Mouse (Mus musculus) urinary bladder, postnatal 36 days (tissue): Measurements from ENCODE around the gene Mllt11.

ENCODE experiments used
- DNase-seq, 2 experiments: peaks; one replicate each; pipeline ENCODE4 v3.0.0; 2022; ENCODE audit warnings: low spot score in 2 of 2, mixed read lengths in 1 of 2

Mllt11 gene

DNA sequence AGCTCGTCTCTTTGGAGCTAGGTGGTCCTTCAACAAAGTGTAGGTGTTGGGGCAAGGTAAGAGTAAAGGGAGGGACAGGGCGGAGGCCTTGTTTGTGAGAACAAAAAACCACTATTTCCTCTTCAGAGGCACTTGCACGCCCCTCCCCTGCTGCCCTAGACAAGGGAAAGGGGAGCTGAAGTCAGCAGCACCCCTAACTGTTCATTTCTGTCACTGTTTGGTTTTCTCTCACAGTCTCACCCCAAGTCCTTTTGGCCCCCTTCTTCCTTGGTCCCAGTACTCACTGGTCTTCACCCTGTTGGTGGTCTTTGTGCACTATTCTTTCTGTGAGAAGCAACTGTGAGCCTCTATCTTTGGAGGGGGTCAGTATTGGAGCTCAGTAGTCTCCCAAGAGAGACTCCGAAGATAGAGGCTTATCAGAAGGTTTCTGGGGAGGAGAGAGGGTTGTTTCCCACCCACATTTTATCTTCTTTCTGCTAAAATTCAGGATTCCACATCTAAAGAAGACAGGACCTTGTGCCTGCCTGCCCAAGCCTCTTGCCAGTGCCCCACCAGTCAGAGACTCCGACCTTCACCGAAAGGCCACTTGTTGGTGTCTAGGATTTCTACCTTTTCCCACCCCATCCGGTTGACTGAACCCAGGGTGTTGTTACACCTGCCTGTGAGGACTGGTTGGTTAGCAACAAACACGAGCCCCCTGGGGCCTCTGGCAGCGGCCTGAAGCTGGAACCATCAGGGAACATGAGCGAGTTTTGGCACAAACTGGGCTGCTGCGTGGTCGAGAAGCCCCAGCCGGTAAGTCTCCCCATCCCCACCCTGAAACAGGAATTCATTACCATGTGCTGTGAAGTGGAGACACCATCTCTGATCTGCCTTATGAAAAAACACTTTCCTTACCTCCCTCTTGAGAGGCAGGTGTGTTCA is at the start of gene Mllt11:
Gene Mllt11 (minus strand): TSS at position 874 of the 924 bp plus-strand sequence.
- no peak for DNase-seq

- peak; percentile 96 to 98 for DNase-seq
These were observed 49.5 kb upstream of the Mllt11 start, which contains the start of the genes Mindy1 and Prune1 for GRCm38 (mm10) chr3:95281216-95282126. Gene Mindy1 (plus strand): TSS chr3:95281345. Gene Prune1 (minus strand): TSS chr3:95282076.

- DNase-seq = no peak
These were observed 48.8 kb upstream of the Mllt11 start for GRCm38 (mm10) chr3:95280747-95281146.

DNA sequence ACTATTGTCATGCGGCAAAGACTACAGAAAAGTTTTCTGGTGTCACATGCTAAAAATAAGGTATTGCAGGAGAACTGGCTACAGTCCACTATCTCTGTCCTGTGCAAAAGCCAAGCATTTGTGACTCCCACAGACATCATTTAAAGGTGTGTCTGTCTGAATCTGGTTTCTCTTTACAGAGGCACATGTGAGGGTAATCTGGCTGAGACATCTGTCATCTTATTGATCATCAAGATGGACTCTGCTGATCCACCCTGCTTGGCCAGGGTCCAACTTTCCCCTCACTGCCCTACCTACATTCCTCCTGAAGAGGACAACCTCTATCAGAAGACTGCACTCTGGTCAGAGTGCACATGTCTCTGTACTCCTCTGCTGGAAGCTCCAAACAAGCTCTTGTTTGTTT is 45.2 kb upstream of the Mllt11 start:
- DNase-seq = no peak

DNA sequence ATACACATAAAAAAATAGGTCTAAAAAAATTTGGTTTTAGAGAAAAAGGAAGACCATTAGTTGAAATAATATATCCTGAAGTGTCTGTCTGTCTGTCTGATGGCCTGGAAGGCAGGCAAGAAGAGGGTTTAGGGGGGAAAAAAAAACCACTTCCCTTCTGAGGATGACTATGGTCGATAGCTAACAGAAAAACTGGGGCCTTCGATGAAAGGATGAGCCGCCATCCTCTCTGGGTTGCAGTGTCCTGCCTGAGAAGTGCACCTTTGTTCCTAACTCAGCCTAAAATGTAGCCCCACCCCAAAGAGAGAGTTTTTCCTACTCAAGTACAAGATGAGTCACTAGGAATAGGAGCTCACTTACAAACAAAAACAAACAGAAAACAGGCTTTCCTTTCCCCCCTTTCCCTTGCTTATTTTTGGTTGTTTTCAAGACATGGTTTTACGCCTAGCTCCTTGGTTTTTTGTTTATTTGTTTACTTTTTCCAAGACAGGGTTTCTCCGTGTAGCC is 44.5 kb upstream of the Mllt11 start:
- DNase-seq = no peak

- no peak for DNase-seq
These were observed 43.2 kb upstream of the Mllt11 start for GRCm38 (mm10) chr3:95275161-95275560.

DNA sequence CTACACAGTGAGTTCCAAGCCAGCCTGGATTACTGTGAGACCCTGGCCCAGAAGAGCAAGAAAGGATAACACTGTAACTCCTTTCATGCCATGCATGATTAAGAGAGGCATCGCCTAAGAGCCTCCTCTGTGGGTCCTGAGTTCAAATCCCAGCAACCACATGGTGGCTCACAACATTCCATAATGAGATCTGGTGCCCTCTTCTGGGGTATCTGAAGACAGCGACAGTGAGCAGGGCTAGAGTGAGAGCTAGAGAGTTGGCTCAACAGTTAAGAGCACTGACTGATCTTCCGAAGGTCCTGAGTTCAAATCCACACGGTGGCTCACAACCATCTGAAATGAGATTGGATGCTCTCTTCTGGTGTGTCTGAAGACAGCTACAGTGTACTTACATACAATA is 42.5 kb upstream of the Mllt11 start:
- no peak for DNase-seq

- DNase-seq = no peak
These were observed 41.5 kb upstream of the Mllt11 start for GRCm38 (mm10) chr3:95273471-95273870.

DNA sequence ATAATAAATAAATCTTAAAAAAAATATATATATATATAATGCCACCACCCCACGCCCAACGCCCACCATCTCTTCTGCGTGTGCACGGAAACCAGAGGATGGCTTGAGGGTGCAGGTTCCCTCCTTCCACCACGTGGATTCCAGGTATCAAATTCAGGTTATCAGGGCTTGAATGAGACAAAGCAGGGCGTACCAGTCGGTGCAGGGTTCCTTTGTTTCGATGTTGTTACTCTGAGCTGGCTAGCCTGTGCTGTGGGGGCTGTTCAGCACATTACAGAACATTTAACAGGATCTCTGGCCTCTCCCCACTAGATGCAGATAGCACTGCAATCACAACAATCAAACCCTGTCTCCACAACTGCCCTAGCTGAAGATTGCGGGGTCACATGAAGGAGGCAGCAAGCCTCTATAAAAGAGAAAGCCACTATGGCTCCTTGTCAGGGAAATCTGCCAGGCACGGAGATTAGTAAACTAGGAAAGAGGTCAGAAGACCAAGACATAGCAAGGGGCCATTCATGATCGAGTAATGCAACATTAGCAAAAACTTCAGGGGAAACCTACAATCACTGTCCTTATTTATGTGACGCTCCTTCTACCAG is 38.9 kb upstream of the Mllt11 start:
- peak in 1 of 2 experiments; percentile 51 for DNase-seq

DNA sequence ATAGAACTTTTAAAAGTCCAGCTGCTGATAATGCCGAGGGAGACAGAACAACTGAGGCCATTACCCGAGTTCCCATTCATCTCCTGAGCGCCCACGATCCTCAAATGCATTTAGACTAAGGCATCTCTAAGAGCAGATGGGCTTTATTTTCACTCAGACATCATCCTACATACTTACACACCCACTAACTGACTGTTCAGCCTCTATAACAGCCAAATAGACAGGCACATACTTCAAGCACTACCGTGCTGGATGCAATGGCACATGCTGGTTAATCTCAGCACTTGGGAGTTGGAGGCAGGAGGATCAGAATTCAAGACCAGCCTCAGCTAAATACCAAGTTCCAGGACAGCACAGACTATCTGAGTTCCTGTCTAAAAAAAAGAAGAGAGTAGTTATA is 37.8 kb upstream of the Mllt11 start:
- DNase-seq = no peak

DNA sequence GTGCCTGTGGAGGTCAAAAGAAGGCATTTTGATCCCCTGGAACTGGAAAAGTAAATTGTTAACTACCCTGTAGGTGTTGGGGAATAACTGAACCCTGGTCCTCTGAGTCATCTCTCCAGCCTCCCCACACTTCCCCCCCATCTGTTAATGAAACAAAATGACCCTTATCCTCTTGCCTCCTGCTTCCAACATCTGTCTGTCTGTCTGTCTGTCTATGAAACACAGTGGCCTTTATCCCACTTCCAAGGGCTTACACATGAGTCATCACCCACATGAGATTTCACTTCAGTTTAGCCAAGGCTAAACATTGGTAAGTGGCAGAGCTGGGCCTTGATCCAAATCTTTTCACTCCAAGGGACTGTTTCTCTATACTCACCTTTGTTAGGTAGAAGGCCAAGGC is 35.9 kb upstream of the Mllt11 start:
- no peak for DNase-seq

DNA sequence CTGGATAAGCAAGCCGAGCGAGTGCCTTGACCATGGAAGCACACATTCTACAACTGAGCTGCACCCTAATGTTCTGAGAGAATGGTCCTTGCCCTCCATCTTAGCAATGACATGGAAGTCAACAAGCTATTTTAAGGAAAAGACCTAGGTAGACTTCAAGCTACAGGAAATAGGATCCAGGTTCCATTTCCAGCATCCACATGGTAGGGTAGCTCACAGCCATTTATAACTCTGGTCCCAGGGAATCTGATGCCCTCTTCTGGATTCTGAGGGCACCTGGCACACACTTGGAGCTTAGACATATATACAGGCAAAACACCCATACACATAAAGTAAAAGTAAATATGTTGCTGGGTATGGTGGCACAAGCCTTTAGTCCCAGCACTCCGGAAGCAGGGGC is 34.1 kb upstream of the Mllt11 start:
- no peak for DNase-seq

DNA sequence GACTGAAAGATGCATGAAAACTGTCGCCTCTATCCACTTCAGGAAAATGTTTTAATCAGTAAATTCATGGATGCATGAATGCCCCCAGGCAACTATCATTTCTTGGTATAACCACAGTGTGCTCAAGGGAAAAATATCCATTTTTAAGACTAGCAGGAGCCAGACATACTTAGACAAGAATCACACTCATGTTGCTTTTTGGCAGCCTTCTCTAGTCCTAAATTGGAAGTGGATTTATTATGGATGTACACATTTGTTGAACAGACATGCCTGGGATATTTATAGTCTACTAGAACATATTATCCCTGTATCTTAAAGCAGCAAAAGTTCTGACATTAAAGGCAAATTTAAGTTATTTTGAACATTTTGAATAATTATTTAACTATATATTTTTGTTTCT is 32.8 kb upstream of the Mllt11 start:
- DNase-seq = no peak

DNA sequence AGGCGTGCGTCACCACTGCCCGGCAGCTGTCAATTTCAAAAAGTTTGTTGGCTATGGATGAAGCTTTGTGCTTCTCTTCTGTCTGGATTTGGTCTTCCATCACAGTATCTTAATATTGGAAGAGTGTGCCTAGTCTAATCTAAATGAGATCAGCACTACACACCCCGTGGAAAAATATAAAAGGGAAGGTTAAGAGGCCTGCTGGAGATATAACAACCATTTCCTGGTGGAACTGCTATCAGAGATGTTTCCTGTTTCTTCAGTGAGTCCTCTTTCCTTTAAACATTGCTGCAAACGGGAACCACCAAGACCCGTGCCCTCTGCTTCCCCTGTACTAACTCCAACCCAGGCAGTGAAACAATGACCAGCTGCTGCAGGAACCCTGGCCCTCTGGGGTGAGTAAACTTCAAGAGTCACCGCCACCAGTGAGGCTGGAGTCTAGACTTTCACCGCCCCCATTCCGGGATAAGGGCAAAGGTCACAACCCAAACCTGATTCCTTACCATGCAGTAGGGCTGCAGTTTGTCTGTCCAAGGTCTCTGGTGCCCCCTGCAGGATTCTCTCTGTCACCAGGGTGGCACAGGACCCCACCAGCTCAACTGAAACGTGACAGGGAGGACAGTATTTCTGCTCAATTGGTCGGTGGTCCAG is 31.2 kb upstream of the Mllt11 start:
- DNase-seq = peak in 1 of 2 experiments; percentile 70

DNA sequence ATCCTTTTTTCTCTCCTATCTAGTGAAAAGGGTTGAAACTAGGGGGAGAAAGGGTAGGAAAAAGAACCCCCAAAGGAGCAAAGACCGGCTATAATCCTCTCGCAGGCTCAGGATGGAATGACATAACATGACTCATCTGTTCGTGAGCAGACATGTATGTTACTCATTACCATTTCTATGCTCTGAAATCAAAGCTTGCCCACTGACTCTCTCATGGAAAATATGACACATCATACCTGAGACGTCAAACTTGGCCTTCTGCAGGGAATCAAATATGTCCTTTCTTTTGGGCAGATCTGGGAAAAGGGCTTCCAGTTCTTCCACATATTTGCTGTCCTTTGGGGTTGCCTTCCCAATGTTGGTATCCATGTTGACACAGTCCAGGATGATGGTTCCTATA is 30.0 kb upstream of the Mllt11 start:
- DNase-seq = no peak

- DNase-seq = no peak
These were observed 25.0 kb upstream of the Mllt11 start for GRCm38 (mm10) chr3:95256931-95257330.

DNA sequence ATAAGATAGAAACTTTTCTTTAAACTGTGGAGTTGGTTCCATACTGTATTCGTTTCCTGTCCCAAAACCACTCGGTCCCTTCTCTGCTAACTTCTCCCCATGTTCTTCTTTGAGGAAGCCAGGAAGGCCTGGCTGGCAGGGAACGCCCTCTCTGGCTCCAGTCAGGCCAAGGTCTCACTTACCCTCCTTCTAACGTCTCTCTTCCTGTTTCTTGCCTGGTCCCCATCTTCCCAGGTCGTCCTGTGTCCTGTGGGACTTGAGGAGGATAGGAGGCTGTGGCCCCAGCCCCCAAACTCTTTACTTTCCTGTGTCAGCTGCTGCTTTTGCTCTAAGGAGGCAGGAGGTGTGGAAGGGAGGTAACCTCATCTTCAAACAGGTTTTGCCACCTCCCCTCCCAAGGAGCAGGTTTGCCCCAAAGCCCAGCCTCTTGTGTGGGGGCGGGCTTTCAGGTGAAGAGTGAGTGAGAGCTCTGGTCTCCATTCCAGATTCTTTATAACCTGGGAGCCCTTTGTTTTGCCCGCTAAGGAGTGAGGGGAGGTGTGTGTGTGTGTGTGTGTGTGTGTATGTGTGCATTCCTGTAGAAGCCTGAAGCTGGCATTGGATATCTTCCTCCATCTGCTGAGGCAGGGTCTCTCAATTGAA is 18.9 kb upstream of the Mllt11 start, which contains the start of gene Bnipl:
Gene Bnipl (minus strand): TSS at position 411 of the 642 bp plus-strand sequence.
- DNase-seq = no peak

DNA sequence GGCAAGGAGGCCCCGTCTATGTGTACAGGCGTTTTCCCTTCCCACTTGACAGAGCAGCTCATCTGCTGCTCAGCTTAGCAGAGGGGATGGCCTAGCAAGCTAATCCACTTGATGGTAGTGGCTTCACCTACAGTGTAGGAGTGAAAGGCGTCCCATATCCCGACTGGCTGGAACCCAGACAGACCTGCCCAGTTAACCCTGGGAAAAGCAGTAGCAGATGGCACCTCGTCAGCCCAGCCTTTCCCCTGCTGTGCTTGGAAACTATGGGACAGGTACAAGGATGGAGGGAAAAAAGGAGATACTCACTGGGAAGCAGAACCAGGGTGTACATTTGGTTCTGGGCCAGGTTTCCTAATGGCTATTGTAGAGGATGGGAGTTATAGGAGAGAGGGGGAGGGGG is 18.4 kb upstream of the Mllt11 start:
- DNase-seq = no peak

DNA sequence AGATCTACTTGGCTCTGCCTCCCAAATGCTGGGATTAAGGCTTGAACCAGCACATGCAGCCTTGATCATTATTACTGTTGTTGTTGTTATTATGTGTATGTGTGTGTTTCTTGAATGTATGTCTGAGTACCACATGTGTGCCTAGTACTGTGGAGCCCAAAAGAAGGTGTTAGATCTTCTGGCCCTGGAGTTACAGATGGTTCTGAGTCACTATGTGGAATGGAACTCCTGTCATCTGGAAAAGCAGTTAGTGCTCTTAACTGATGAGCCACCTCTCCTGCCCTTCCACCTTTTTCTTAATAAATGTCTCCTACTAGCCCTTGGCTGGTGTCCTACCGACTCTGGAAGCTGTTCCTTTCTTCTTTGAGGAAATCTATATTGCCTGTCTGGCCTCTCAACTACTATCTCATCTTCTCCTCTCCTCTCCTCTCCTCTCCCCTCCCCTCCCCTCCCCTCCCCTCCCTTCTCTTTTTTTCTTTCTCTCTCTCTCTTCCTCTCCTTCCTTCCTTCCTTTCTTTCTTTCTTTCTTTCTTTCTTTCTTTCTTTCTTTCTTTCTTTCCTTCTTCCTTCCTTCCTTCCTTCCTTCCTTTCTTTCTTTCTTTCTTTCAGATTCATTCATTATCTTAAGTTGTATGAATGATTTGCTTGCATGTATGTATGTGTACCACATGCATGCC is 15.8 kb upstream of the Mllt11 start:
- DNase-seq = no peak
